Mouse (Mus musculus): ENCODE data around the gene Asb11. TPM values are rescaled to one million over a fixed set of nuclear protein-coding genes. Genes with fewer than 3 reads are reported as not detected.

The Asb11 gene
- 1 to 10 TPM; 5.0 to 7.2 TPM for total RNA-seq (2021)
- long read RNA-seq, experiment 1, partial matches to known transcripts: 2 of 7 reads
- long read RNA-seq, experiment 1, other reads (novel, unspliced or antisense): 1 of 7 reads
- long read RNA-seq, experiment 2, partial matches to known transcripts: 0 of 4 reads
- long read RNA-seq, experiment 2, other reads (novel, unspliced or antisense): 2 of 4 reads

GRCm38 (mm10) chrX:164436709-164437108 lies at the start of gene Asb11:
Gene Asb11 (plus strand): TSS chrX:164436994.
- no peak for DNase-seq (ENCODE audit: low spot score in 2 of 2)

GRCm38 (mm10) chrX:164394091-164394490 lies 42.7 kb upstream of the Asb11 start:
- DNase-seq (ENCODE audit: low spot score in 2 of 2): no peak

- peak in 1 of 2 experiments; percentile 7 for DNase-seq (ENCODE audit: low spot score in 2 of 2)
Measured at GRCm38 (mm10) chrX:164398456-164398855, 38.3 kb upstream of the Asb11 start.

GRCm38 (mm10) chrX:164405080-164405649 lies 31.6 kb upstream of the Asb11 start:
- DNase-seq (ENCODE audit: low spot score in 2 of 2): no peak

- no peak for DNase-seq (ENCODE audit: low spot score in 2 of 2)
Measured at GRCm38 (mm10) chrX:164406133-164407022, 30.4 kb upstream of the Asb11 start.

- DNase-seq (ENCODE audit: low spot score in 2 of 2): no peak
Measured at GRCm38 (mm10) chrX:164408301-164408927, 28.4 kb upstream of the Asb11 start.

GRCm38 (mm10) chrX:164410562-164410961 lies 26.2 kb upstream of the Asb11 start:
- no peak for DNase-seq (ENCODE audit: low spot score in 2 of 2)

- DNase-seq (ENCODE audit: low spot score in 2 of 2): no peak
Measured at GRCm38 (mm10) chrX:164416803-164417202, 20.0 kb upstream of the Asb11 start.

- DNase-seq (ENCODE audit: low spot score in 2 of 2): no peak
Measured at GRCm38 (mm10) chrX:164418008-164418407, 18.8 kb upstream of the Asb11 start.

- peak; percentile 79 to 89 for DNase-seq (ENCODE audit: low spot score in 2 of 2)
Measured at GRCm38 (mm10) chrX:164419471-164419939, 17.3 kb upstream of the Asb11 start, which contains the start of gene Piga. Gene Piga (plus strand): TSS chrX:164419787.

- DNase-seq (ENCODE audit: low spot score in 2 of 2): no peak
Measured at GRCm38 (mm10) chrX:164419955-164420354, 16.8 kb upstream of the Asb11 start.

GRCm38 (mm10) chrX:164420518-164420917 lies 16.3 kb upstream of the Asb11 start:
- no peak for DNase-seq (ENCODE audit: low spot score in 2 of 2)

- DNase-seq (ENCODE audit: low spot score in 2 of 2): no peak
Measured at GRCm38 (mm10) chrX:164424821-164425220, 12.0 kb upstream of the Asb11 start.

GRCm38 (mm10) chrX:164427295-164427694 lies 9.5 kb upstream of the Asb11 start:
- no peak for DNase-seq (ENCODE audit: low spot score in 2 of 2)

GRCm38 (mm10) chrX:164428224-164428623 lies 8.6 kb upstream of the Asb11 start:
- no peak for DNase-seq (ENCODE audit: low spot score in 2 of 2)

GRCm38 (mm10) chrX:164430621-164431020 lies 6.2 kb upstream of the Asb11 start:
- no peak for DNase-seq (ENCODE audit: low spot score in 2 of 2)

GRCm38 (mm10) chrX:164431133-164431532 lies 5.7 kb upstream of the Asb11 start:
- no peak for DNase-seq (ENCODE audit: low spot score in 2 of 2)

- DNase-seq (ENCODE audit: low spot score in 2 of 2): no peak
Measured at GRCm38 (mm10) chrX:164431541-164431940, 5.3 kb upstream of the Asb11 start.

- DNase-seq (ENCODE audit: low spot score in 2 of 2): no peak
Measured at GRCm38 (mm10) chrX:164432682-164433081, 4.1 kb upstream of the Asb11 start.

- DNase-seq (ENCODE audit: low spot score in 2 of 2): no peak
Measured at GRCm38 (mm10) chrX:164439462-164439861, 2.7 kb downstream of the Asb11 start.

GRCm38 (mm10) chrX:164440140-164440539 lies 3.3 kb downstream of the Asb11 start:
- no peak for DNase-seq (ENCODE audit: low spot score in 2 of 2)
